Mouse (Mus musculus) v-Abl transformed pro-B cells (cell line): Measurements from ENCODE around the gene Fbxl3.

ENCODE experiments used
- in situ Hi-C, 2 experiments: fragments of 400-800 bp; cut with MboI; formaldehyde crosslinking; loops; one replicate each; pipeline ENCODE4 v1.15.1; 2025; ENCODE audit not compliant: unreplicated experiment in 2 of 2

Gene Fbxl3

DNA sequence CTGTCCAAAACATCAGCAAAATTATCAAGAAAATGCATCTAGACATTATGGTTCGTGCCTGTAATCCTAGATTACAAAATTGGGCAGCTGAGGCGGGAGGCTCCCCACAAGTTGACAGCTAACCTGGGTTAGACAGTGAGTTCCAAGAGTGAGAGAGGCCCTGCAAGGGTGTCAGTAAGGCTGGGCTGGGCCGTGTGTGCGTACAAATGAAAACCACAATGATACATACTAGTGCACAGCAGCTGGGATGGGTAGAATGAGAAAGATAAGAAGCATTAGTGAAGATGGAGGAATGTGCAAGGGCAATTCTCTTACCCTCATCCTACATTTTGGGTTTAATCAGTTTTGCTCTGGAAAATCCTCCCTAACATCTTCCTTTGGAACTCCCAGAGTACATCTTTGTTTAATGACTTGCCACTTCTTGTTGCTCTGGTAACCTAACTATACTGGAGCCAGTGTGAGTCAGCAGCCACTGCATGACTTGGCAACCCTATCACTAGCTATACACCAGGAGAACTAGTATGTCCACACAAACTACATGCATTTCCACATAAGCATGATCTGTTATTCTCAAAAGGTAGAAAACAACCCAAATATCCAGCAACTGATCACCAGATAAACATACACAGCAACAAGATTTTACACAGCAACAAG lies 12.6 kb downstream of the Fbxl3 start:
- in situ Hi-C loops = no loop called here

DNA sequence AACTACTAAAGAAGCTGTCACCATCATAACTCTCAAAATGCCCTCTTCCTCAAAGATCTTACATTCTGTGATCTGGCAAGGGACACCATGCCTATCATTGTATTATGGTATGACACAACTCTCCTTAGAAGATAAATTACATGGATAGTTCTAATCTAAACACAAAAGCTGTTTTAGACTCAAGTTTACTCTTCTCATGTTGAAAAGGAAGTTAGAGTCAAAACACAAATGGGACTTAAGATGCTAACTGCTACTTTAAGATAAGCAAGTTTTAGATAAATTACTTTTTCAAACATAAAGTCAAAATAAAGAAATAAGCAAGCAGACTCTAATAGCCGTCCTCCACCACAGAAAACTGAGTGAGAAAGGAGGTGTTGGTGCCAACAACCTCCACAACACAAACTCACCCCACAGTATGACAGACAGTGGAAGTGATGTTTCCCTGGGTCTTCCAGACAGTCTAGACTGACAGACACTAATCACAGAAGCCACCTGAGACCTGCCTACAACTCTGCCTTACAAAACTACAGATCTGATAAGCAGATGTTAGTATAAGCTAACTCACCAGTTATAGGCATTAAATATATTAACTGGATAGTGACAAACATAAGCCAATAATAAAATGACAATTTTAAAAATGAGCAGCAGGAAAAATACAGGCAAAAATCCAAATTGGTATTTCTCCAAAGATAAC lies 13.4 kb downstream of the Fbxl3 start:
- in situ Hi-C loops = no loop called here

DNA sequence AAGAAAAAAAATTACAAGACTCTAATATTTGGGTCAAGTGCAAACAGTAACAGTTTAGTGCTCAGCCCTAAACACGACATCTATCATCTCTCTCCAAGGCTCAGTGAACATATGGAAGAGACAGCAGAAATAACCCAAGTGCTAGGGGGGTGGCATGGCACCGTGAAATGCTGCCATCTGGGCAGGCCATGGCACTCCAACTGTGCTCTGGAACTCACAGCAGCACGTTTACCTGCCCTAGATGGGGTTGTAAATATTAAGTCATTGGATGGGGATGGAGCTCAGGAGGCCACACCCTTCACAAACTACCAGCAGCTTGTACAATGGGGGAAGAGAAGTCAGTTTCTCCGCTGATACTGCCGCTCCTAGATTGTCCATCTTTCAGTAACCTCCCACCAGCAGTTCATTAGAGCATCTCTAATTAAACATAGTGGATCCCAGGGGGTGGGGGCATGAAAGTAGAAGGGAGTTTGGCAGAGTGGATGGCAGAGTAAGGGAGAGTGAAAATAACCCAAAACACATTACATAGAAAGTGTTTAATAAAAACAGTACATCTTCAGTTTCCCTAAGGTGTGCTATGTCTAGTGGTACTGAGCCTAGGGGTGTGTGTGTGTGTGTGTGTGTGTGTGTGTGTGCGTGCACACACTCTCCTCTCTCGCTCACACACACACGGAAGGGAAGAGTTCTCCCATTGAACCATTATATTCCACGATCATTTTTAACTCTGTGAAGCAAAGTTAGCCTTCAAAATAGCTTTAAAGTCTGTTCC lies 20.0 kb downstream of the Fbxl3 start:
- in situ Hi-C loops = loop anchor here in 1 of 2 experiments (10.0 kb wide), 1 partner anchor 575 kb away; the partner anchor contains the start of gene Slain1

DNA sequence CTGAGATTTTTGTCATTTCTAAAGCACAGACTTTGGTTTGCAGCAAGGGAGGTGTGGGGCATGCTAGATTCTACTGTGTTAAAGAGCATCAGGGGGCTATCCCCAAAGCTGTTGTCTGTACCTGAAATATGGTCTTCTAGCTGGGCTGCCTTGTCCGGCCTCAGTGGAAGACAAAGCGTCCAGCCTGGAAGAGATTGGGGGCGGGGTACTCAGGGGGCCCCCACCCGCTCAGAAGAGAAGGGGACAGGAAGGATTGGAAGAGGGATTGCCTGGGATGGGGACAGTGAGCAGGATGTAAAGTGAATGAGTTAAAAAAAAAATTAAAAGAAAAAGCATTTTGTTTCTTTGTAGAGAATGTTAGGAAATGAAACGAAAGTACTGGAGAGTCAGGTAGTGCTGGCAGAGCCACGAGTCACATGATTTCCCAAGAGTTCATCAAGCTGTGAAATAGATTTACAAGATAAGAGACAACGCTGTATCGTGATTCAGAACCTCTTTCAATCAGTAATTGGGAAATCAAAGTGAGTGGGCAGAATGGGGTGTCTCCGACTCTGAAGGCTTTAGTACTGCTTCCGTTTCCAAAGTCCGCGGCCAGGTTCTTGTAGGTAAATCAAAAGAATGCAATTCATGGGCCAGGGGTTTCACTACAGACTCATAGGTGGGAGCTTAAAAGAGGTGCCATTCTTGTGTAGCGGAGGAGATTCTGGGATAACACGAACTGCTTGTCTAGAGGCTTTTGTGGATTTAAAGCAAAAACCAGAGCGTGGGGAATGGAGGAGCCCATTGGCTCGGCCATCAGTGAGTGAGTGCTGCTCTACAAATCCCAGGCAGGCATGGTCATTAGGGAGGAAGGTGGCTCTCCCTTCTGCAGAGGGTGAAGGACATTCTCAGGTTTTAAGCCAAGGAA lies 21.1 kb downstream of the Fbxl3 start:
- in situ Hi-C loops = loop anchor here in 1 of 2 experiments (10.0 kb wide), 1 partner anchor 577 kb away; the partner anchor contains the start of gene Slain1

DNA sequence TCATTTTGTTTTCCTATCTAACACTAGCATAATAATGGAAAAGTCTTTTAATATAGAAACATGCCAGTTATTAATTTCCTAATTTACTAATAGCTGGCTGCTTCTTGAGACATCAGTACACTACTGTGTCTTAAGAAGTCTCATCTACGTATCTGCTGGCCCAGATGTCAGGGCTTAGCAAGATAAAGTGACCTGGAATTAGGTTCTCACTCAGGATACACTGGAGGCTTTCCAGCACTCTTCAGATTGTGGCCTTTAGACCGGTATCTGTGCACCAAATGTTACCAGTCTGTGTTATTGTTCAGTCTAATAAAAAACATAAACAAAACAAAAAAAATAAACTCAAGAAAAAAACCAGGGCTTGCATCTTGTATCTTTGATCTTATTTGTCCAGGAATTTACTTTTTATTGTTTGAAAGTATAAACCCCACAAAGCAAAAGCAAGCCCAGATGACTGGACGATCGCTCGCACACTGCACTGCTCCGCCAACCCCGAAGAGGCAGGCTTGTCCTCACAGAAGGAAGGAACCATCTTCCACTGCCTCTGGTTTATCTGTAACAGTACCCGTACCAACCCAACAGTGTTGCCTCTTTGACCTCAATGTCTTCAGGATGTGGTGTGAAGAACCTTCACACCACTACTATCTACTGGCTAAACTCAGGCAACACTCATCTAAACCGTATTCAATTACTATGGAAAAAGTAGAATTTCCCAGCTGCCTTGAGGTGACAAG lies 21.9 kb downstream of the Fbxl3 start:
- in situ Hi-C loops = loop anchor here in 1 of 2 experiments (10.0 kb wide), 1 partner anchor 577 kb away; the partner anchor contains the start of gene Slain1

DNA sequence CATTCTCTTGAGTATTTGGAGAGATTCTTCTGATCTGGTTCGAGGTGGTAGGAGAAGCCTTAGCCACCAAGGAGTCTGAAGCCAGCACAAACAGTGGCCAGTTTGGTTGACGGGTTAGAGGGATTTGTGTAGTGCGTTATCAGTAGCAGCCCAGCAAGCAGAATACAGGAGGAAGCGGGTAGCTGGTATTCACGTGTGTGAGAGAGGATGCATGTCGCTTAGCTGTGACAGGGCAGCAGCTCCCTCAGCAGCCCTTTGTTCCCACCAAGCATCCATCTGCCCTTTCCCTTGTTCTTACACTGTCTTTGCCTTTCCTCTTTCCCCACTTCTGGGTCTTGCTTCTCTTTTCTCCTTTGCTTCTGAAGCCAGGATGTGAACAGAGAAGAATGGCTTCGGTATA lies 24.2 kb downstream of the Fbxl3 start:
- in situ Hi-C loops = loop anchor here in 1 of 2 experiments (10.0 kb wide), 1 partner anchor 580 kb away; the partner anchor contains the start of gene Slain1

- in situ Hi-C loops = loop anchor here (5.0 to 25.0 kb wide), 3 partner anchors 408 to 1388 kb away; partner anchors contain the start of genes Pou4f1 (in 1 of the 2) and Slain1 (in 1 of the 2)
These were observed 25.5 kb downstream of the Fbxl3 start for GRCm38 (mm10) chr14:103073825-103074224.

- in situ Hi-C loops = loop anchor here (5.0 to 25.0 kb wide), 3 partner anchors 410 to 1390 kb away; partner anchors contain the start of genes Pou4f1 (in 1 of the 2) and Slain1 (in 1 of the 2)
These were observed 26.6 kb downstream of the Fbxl3 start for GRCm38 (mm10) chr14:103072731-103073130.

DNA sequence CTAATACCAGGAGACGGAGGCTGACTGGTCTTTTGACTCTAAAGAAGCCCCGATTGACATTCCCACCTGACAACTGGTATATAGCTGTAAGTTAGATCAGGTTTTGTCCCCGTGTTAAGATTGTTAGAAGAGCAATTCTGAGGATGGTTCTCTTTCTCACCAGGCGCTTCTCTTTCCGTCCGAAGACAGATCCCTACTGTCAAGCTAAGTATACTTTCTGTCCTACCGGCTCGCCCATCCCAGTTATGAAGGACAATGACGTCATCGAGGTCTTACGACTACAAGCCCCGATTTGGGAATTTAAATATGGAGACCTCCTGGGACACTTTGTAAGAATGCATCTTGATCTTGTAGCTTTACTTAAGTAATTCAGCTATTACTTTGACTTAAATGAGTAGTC lies 27.9 kb downstream of the Fbxl3 start:
- in situ Hi-C loops = loop anchor here (5.0 to 25.0 kb wide), 3 partner anchors 411 to 1391 kb away; partner anchors contain the start of genes Pou4f1 (in 1 of the 2) and Slain1 (in 1 of the 2)

DNA sequence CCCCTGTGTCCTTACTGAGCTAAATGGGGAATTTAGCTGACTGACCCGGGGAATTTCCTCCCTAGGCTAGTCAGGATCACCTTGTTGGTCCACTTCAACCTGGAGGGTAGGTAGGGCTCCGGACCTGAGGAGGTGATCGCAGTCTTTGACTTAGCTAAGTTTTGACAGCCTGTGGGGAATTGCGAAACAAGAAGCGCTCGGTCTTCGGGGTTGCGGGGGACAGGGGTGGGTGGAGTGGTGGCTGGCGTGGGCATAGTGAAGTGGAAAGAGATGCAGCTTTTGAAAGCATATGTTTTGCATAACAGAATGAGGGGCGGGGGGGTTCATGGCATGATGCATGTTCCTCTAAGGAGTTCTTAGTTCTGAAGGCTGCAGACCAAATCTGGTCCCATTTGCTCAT lies 28.6 kb downstream of the Fbxl3 start:
- in situ Hi-C loops = loop anchor here (5.0 to 25.0 kb wide), 3 partner anchors 412 to 1392 kb away; partner anchors contain the start of genes Pou4f1 (in 1 of the 2) and Slain1 (in 1 of the 2)

DNA sequence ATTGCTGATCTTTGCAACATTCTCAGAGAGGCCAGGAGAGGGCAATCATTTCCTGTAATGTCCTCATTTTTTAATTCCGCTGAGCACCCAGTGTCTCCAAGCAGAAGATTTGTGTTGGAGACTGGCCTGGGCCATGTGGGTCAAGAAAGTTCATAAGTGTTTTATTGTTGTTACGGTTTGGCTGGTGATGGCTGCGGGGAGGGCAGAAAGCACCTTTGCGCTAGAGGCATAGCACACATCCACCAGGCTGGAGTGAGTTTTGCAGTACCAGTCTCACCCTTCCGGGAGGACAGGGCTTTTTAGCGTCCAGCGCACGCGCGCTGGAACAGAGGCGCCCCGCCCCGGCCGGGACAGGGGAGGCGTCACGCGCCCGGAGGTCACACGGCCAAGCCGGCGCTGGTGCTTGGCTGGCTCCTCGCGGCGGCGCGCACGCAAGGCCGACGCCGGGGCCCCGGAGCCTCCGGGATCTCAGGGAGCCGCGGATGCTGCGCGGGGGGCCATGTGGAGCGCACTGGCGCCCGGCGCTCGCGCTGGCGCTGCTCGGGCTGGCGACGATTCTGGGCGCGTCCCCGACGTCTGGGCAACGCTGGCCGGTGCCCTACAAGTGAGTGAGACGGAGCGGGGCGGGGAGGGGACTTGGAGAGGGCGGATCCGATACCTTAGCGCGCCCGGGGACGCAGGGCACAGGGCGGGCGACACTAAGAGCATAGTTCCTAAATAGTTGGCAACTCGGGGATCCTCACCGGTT lies 29.3 kb downstream of the Fbxl3 start, which contains the start of gene Cln5:
Cln5 (plus strand) TSS at position 353 of the 748 bp plus-strand sequence.
- in situ Hi-C loops = loop anchor here (5.0 to 25.0 kb wide), 7 partner anchors 412 to 1392 kb away; partner anchors contain the start of genes Pou4f1 (in 1 of the 2) and Slain1 (in 1 of the 2)

GRCm38 (mm10) chr14:103069465-103069863 lies 29.9 kb downstream of the Fbxl3 start:
- in situ Hi-C loops = loop anchor here (5.0 to 25.0 kb wide), 5 partner anchors 418 to 1393 kb away; partner anchors contain the start of gene Pou4f1 (in 1 of the 2)

- in situ Hi-C loops = loop anchor here (5.0 to 25.0 kb wide), 5 partner anchors 422 to 1397 kb away; partner anchors contain the start of gene Pou4f1 (in 1 of the 2)
These were observed 33.8 kb downstream of the Fbxl3 start for GRCm38 (mm10) chr14:103065294-103066167.

DNA sequence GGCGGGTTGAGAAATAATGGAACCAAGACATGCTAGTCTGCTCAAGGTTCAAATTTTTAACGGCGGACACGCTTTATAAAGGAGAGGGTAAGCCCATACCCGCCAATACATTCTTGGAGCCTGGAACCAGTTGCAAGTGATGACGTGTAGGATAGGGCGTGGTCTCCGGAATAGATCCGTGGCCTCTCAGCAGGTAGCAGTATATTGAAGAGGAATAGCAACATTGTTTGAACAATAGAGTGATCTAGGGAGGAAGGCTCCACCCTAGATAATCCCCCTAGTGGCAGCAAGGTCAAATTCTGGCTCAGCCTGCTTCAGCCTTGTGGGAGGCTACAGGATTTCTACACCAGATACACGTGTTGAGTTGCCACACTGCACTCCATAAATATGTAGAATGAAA lies 39.9 kb downstream of the Fbxl3 start:
- in situ Hi-C loops = loop anchor here (5.0 to 25.0 kb wide), 3 partner anchors 478 to 1403 kb away; partner anchors contain the start of gene Pou4f1 (in 1 of the 2)

GRCm38 (mm10) chr14:103058998-103059397 lies 40.4 kb downstream of the Fbxl3 start:
- in situ Hi-C loops = loop anchor here (5.0 to 25.0 kb wide), 3 partner anchors 478 to 1403 kb away; partner anchors contain the start of gene Pou4f1 (in 1 of the 2)

GRCm38 (mm10) chr14:103056601-103057000 lies 42.8 kb downstream of the Fbxl3 start:
- in situ Hi-C loops = loop anchor here (5.0 to 25.0 kb wide), 3 partner anchors 481 to 1406 kb away; partner anchors contain the start of gene Pou4f1 (in 1 of the 2)
